Mouse (Mus musculus): ENCODE measurements around the gene Ncoa3.
"Not testable (repeated sequence)": the region's sequence is repeated elsewhere in the genome, so short reads cannot be mapped to it uniquely, and the experiment has no call there.

Gene Ncoa3

GRCm38 (mm10) chr2:165992270-165993172 lies at the start of gene Ncoa3:
TSS of gene Ncoa3 (plus strand) at chr2:165992636.
- DNase-seq = peak; percentile 95

DNA sequence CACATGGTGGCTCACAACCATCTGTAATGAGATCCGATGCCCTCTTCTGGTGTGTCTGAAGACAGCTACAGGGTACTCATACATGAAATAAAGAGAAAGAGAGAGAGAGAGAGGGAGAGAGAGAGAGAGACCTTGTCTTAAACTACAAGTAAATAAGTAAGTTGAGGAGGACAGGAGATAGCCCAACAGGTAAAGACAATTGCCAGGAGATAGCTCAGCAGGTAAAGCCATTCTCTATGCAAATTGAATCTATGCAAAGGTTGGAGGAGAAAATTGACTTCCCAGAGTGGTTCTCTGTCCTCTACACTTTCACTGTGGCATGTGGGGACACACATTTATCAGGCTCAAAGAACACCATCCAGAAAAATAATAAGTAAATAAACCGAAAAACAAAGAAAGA lies 49.3 kb upstream of the Ncoa3 start:
- DNase-seq = no peak

- no peak for DNase-seq
These were observed 47.7 kb upstream of the Ncoa3 start for GRCm38 (mm10) chr2:165944576-165945351.

DNA sequence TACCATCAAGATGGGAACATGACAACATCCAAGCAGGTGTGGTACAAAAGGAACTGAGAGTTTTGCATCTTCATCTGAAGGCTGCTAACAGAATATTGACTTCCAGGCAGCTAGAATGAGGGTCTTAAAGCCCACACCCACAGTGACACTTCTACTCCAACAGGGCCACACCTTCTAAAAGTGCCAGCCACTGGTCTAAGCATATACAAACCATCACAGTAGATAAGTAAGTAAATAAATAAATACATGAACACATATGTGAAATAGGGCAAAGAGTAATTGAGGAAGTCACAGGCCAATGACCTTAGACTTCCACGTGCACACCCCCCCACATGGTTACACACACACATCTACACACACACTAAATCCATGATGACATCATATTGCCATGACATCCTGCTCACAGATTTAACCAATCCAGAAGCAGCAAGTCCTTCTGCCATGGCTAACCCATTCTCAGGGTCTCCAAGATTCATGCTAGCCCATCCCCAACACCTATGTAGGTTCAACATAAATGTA lies 46.3 kb upstream of the Ncoa3 start:
- no peak for DNase-seq

GRCm38 (mm10) chr2:165948007-165948406 lies 44.4 kb upstream of the Ncoa3 start:
- DNase-seq = no peak

GRCm38 (mm10) chr2:165948785-165949184 lies 43.7 kb upstream of the Ncoa3 start:
- DNase-seq = not testable (repeated sequence)

- no peak for DNase-seq
These were observed 42.7 kb upstream of the Ncoa3 start for GRCm38 (mm10) chr2:165949719-165950118.

DNA sequence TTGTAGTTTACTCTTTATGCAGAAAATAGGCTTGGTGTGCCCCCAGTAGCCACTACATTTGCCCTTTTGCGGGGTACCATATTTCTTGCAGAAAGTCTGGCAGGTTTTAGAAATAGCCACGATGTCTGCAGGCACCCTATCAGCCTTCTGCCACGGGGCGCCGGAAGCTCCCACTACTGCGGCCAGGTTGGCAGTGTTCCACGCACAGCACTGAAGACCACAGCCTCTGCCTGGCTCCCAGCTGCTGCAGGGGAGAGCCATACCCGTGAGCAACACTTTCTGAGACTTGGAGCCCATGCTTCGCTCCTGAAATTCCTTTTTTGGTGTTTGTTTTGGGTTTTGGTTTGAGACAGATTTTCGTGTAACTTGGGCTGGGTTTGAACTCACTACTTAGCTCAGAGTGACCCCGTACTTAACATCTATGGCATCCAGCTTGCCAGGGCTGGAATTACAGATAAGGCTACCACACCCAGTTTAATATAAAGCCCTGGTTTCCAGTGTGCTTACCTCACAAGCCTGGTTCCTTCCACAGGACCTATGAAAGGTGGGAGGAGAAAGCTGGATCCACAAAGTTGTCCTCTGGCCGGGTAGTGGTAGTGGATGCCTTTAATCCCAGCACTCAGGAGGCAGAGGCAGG lies 40.9 kb upstream of the Ncoa3 start:
- DNase-seq = peak; percentile 40

GRCm38 (mm10) chr2:165954872-165955271 lies 37.6 kb upstream of the Ncoa3 start:
- DNase-seq = peak; percentile 73

DNA sequence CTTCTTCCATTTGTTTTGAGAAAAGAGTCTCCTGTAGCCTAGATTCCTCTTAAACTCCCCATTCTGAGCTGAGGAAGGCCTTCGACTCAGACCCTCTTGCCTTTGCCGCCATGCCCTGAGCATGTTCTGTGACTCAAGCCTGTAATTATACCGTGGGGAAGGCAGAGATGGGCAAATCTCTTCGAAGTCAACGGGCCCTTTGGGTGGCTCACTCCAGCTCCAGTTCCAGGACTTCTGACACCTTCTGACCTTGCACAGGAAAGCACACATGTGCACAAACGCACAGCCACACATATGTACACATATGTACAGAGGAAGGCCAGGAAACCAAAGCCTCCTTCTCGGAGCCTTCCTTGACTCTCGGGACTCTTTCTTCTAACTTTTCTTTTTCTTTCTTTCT lies 37.0 kb upstream of the Ncoa3 start:
- no peak for DNase-seq

DNA sequence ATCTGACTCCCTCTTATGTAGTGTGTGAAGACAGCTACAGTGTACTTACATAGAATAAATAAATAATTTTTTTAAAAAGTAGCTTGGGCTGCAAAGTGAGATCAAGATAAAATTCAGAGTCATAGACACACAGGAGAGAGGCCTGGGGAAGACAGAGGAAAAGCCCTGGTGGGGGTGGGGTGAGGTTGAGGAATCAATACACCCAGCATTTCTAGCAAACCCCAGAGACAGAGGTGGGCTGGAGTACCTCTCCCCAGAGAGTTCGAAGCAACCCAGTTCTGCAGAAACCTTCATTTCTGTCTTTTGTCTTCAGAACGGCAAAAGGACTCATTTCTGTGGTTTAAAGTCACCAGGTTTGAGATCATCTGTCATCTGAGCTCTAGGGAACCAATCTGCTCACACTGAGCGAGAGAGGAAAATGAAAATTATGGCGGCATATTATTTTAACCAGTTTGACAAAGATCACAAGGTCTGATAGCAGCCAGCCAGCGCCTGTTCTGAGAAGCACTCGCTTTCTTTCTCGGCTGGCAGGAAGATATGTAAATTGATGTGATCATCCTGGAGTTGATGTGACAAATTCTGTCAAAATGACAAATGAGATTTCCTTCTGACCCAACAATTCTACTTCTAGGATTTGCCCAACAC lies 36.2 kb upstream of the Ncoa3 start:
- DNase-seq = no peak

DNA sequence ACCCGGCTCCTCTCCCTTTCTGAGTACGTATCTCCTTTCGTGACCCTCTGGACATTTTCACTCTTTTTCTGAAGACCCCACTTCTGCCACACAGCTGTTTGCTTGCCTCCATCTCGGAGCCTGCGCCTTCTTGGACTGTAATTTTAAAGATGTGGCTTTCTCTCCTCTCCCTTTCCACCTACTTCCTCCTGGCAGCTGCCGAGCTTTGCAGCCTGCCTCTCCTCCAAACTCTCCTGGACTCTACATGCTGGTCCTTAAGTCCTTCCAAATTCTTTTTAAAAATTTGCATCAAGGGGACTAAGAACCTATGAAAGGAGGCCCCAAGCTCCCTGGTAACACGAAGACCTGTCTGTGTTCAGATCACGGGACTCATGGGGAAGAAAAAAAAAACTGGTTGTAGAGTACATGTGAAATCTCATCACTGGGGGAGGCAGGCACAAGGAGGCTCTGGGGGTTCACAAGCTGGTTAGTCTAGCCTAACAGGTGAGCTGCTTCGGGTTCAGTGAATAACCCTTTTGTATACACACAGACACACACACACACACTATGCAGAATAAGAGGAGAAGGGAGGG lies 35.1 kb upstream of the Ncoa3 start:
- no peak for DNase-seq

GRCm38 (mm10) chr2:165958556-165958955 lies 33.9 kb upstream of the Ncoa3 start:
- DNase-seq = no peak

- no peak for DNase-seq
These were observed 31.7 kb upstream of the Ncoa3 start for GRCm38 (mm10) chr2:165960695-165961094.

GRCm38 (mm10) chr2:165962824-165963223 lies 29.6 kb upstream of the Ncoa3 start:
- DNase-seq = no peak

GRCm38 (mm10) chr2:165964121-165964520 lies 28.3 kb upstream of the Ncoa3 start:
- DNase-seq = no peak

- DNase-seq = no peak
These were observed 25.4 kb upstream of the Ncoa3 start for GRCm38 (mm10) chr2:165967076-165967475.

GRCm38 (mm10) chr2:165967823-165968555 lies 24.4 kb upstream of the Ncoa3 start:
- DNase-seq = peak; percentile 63

DNA sequence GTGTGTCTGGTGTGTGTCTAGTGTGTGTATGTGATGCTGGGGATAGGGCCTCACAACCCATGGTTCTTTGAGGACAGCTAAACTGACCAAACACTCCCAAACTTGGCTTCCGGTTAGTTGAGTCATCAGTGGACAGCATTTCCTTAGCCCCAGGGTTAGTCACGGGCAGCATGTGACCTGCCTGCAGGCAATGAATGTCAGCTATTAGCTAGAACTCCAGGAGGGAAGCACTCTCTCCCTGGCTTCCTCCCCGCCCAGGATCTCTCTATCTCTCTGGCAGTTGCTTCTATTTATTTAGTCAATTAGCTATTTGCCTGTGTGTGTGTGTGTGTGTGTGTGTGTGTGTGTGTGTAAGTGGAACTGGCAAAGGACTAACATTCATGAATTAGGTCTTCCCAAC lies 23.6 kb upstream of the Ncoa3 start:
- DNase-seq = peak; percentile 56

DNA sequence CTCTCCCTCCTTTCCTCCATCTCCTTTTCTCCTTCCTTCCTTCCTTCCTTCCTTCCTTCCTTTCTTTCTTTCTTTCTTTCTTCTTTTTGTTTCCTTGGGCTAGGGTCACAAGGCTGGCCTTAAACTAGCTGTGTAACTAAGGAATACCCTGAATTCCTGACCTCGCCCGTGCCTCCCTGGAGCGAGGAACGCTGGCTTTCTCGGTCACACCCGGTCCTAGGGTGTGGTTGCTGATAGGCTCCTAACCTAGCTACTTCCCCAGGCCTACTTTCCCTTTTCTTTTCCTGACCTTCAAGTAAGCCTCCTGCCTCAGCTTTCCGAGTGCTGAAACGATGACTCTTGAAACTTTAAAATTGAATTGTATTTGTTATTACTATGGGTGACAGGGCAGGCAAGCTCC lies 23.0 kb upstream of the Ncoa3 start:
- DNase-seq = no peak

DNA sequence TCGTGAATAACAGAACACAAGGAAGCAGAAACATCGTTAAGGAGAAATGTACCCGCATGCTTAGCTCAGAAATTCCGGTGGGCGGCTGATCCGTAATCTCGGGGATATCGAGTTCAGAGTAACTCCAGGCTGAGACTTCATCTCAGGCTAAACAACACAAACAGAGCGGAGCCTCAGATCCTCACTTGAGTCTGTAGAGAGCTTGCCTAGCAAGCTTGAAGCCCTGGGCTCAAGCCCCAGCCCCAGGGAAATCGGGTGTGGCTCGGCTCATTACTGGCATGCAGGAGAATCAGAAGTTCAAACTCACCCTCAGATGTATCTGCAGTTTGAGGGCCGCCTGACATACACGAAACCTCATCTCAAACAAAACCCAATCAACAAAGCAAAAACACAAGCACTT lies 22.5 kb upstream of the Ncoa3 start:
- no peak for DNase-seq

DNA sequence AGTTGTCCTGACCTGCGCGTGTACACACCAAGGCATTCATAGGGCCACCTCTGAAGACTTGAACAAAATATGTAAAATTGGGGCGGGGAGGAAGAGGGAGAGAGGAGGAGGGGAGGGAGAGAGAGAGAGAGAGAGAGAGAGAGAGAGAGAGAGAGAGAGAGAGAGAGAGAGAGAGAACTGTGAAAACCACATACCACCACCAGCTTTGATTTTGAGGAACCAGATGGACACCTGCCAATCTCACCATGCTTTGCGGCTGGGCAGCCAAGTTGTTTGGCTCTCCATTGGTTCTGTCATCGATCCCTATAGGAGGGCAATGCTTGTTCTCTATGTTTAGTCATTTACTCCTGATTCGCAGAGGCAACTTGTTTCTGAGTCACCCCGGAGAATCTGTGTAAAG lies 21.7 kb upstream of the Ncoa3 start:
- no peak for DNase-seq
